Mouse (Mus musculus): ENCODE measurements around the gene Dennd4a. TPM values are rescaled to one million over a fixed set of nuclear protein-coding genes. Genes with fewer than 3 reads are reported as not detected.

Gene Dennd4a
- total RNA-seq, 2 experiments from 2014 or later = 44.1 to 45.8 TPM

- no peak for DNase-seq (ENCODE audit: low spot score in 2 of 2)
These were observed 140.9 kb downstream of the Dennd4a start for GRCm38 (mm10) chr9:64952055-64952454.

- DNase-seq (ENCODE audit: low spot score in 2 of 2) = no peak
These were observed 142.1 kb downstream of the Dennd4a start for GRCm38 (mm10) chr9:64953190-64953589.

- peak in 1 of 2 experiments; percentile 43 for DNase-seq (ENCODE audit: low spot score in 2 of 2)
These were observed 145.2 kb downstream of the Dennd4a start for GRCm38 (mm10) chr9:64956337-64956736.

GRCm38 (mm10) chr9:64957276-64957675, 146.1 kb downstream of the Dennd4a start:
- DNase-seq (ENCODE audit: low spot score in 2 of 2) = no peak

- peak; percentile 98 to 99 for DNase-seq (ENCODE audit: low spot score in 2 of 2)
These were observed 149.2 kb downstream of the Dennd4a start, which contains the start of gene Ints14 for GRCm38 (mm10) chr9:64960117-64960977. Gene Ints14 (plus strand): TSS chr9:64960905.

- DNase-seq (ENCODE audit: low spot score in 2 of 2) = no peak
These were observed 149.8 kb downstream of the Dennd4a start for GRCm38 (mm10) chr9:64960978-64961320.

Other genes starting within 250 kb of the Dennd4a start
- gene Rab11a, start 73.6 kb upstream of the Dennd4a start, total RNA-seq (2021) = 100 to 1,000 TPM; 357 to 372 TPM
- gene Slc24a1, start 140.3 kb downstream of the Dennd4a start, total RNA-seq (2021) = under 1 TPM; 0.07 to 0.25 TPM
- 10 to 100 TPM; 21.9 to 23.3 TPM for gene Ints14, start 149.6 kb downstream of the Dennd4a start, total RNA-seq (2021)
- gene Hacd3, start 210.4 kb downstream of the Dennd4a start, total RNA-seq (2021) = 100 to 1,000 TPM; 154 to 163 TPM
- 100 to 1,000 TPM; 134 to 140 TPM for gene Dpp8, start 221.1 kb downstream of the Dennd4a start, total RNA-seq (2021)

All from layer of hippocampus, postnatal 10 days (tissue).